In genomic region chr19:38553551-38553950, GRCm38 (mm10) we compare ENCODE assay signal across 22 mouse cellular contexts.
DNase-seq lines count a peak whose midpoint lies in the region; ATAC-seq and TF ChIP-seq lines count a peak whose summit lies in the region.
"Had no signal": no experiment of that assay in that cellular context is flagged by ENCODE, and none has a peak within 500 bp of the region (broad histone marks: within the 10 kb centered on the region; RNA-seq: fewer than 3 reads in every experiment).

No protein-coding gene starts in this region.

- H3K4me2 ChIP-seq in embryonic facial prominence, embryonic 11.5 days (ENCODE audit: low read depth, low read length): no peak overlapping the region
- H3K4me2 ChIP-seq in limb, embryonic 12.5 days: no peak overlapping the region
- no peak overlapping the region for H3K4me2 ChIP-seq in embryonic facial prominence, embryonic 14.5 days (ENCODE audit: low read depth, low read length)
- H3K4me2 ChIP-seq in limb, embryonic 14.5 days (replicated peaks; ENCODE audit: low read depth, low read length, severe bottlenecking): no peak overlapping the region

- peak; percentile 66 for DNase-seq in embryonic facial prominence, embryonic 11.5 days (ENCODE audit: low spot score)
- DNase-seq in embryonic facial prominence, embryonic 10.5 days (ENCODE audit: low spot score): no peak
- DNase-seq in limb, embryonic 10.5 days (ENCODE audit: low spot score): no peak
- peak; percentile 61 for DNase-seq in embryonic facial prominence, embryonic 14.5 days (ENCODE audit: low spot score)
- DNase-seq in limb, embryonic 14.5 days (ENCODE audit: low spot score): peak; percentile 34
- DNase-seq in gastrocnemius, adult 8-10 months (ENCODE audit: low spot score in 2 of 2): no peak
- DNase-seq in thymus, postnatal 4 days: no peak
- DNase-seq: adrenal gland, adult 2 months; adrenal gland, adult 8-10 months; adrenal gland, postnatal 10 days; adrenal gland, postnatal 14 days; adrenal gland, postnatal 25 days; adrenal gland, postnatal 36 days; B cell, adult 2 months; cerebellum, adult 11 months; cerebellum, adult 11-12 months had no signal

- 58% methylated on average over 2 of the region's 2 CpGs for WGBS in embryonic facial prominence, embryonic 11.5 days
- WGBS in embryonic facial prominence, embryonic 10.5 days: 76% methylated on average over 2 of the region's 2 CpGs
- 60% methylated on average over 2 of the region's 2 CpGs for whole genome bisulfite sequencing in limb, embryonic 12.5 days
- WGBS in limb, embryonic 10.5 days: 81% methylated on average over 2 of the region's 2 CpGs
- WGBS in embryonic facial prominence, embryonic 14.5 days: 49% methylated on average over 2 of the region's 2 CpGs
- WGBS in limb, embryonic 14.5 days: 44% methylated on average over 2 of the region's 2 CpGs

- ATAC-seq in embryonic facial prominence, embryonic 11.5 days (replicated peaks; ENCODE audit: insufficient number of reproducible peaks, low FRiP score, low TSS enrichment, low read depth): no peak
- ATAC-seq in limb, embryonic 12.5 days (ENCODE audit: insufficient number of reproducible peaks, insufficient read depth, low FRiP score, low TSS enrichment, low read depth): no peak
- ATAC-seq in embryonic facial prominence, embryonic 14.5 days (ENCODE audit: low read depth): no peak; the same call in 1 of the 2 replicates
- no peak for ATAC-seq in limb, embryonic 14.5 days (ENCODE audit: low FRiP score, low read depth)
- ATAC-seq: activated CD4-positive, CD25-positive, alpha-beta regulatory T cell, adult 4 months; CD4-positive, CD25-positive, alpha-beta regulatory T cell, adult 4 months; Patski had no signal

- no peaks in the 10 kb centered on the region for H3K9me3 ChIP-seq in embryonic facial prominence, embryonic 11.5 days (replicated peaks; ENCODE audit: control insufficient read depth, low read length)
- no peaks in the 10 kb centered on the region for H3K9me3 ChIP-seq in embryonic facial prominence, embryonic 10.5 days
- no peaks in the 10 kb centered on the region for H3K9me3 ChIP-seq in limb, embryonic 12.5 days
- H3K9me3 ChIP-seq in limb, embryonic 10.5 days (replicated peaks): no peaks in the 10 kb centered on the region
- H3K9me3 ChIP-seq in embryonic facial prominence, embryonic 14.5 days (ENCODE audit: control insufficient read depth, low read length): peaks cover 3% of the 10 kb centered on the region; the same call in 1 of the 2 replicates
- peaks cover 6% of the 10 kb centered on the region; the same call in 1 of the 2 replicates for H3K9me3 ChIP-seq in limb, embryonic 14.5 days (ENCODE audit: control insufficient read depth, low read length)
- H3K9me3 ChIP-seq: G1E had no signal

- H3K36me3 ChIP-seq in embryonic facial prominence, embryonic 11.5 days (replicated peaks; ENCODE audit: control insufficient read depth, insufficient read depth, low read depth, low read length): no peaks in the 10 kb centered on the region; the same call in 1 of the 2 replicates
- no peaks in the 10 kb centered on the region for H3K36me3 ChIP-seq in embryonic facial prominence, embryonic 10.5 days (replicated peaks)
- no peaks in the 10 kb centered on the region for H3K36me3 ChIP-seq in limb, embryonic 12.5 days
- no peaks in the 10 kb centered on the region for H3K36me3 ChIP-seq in limb, embryonic 10.5 days
- no peaks in the 10 kb centered on the region for H3K36me3 ChIP-seq in embryonic facial prominence, embryonic 14.5 days (ENCODE audit: control insufficient read depth, insufficient read depth, low read length)
- H3K36me3 ChIP-seq in limb, embryonic 14.5 days (ENCODE audit: control insufficient read depth, insufficient read depth, low read length): no peaks in the 10 kb centered on the region
- H3K36me3 ChIP-seq: G1E had no signal

- no peak overlapping the region for H3K27ac ChIP-seq in embryonic facial prominence, embryonic 11.5 days (replicated peaks; ENCODE audit: low read depth, low read length)
- no peak overlapping the region for H3K27ac ChIP-seq in embryonic facial prominence, embryonic 10.5 days (replicated peaks)
- H3K27ac ChIP-seq in limb, embryonic 12.5 days: 0 out of 2 replicates have a peak overlapping the region, but pooled peaks have one; percentile 8
- no peak overlapping the region for H3K27ac ChIP-seq in limb, embryonic 10.5 days
- H3K27ac ChIP-seq in embryonic facial prominence, embryonic 14.5 days (replicated peaks; ENCODE audit: low read depth, low read length): peak overlapping the region; percentile 33; the same call in 1 of the 2 replicates
- H3K27ac ChIP-seq in limb, embryonic 14.5 days (replicated peaks; ENCODE audit: low read depth, low read length): no peak overlapping the region

- H3K9ac ChIP-seq in embryonic facial prominence, embryonic 11.5 days (replicated peaks; ENCODE audit: low read length): no peak overlapping the region
- H3K9ac ChIP-seq in limb, embryonic 12.5 days (replicated peaks): no peak overlapping the region
- no peak overlapping the region for H3K9ac ChIP-seq in embryonic facial prominence, embryonic 14.5 days (ENCODE audit: low read depth, low read length)
- H3K9ac ChIP-seq in limb, embryonic 14.5 days (ENCODE audit: low read depth, low read length, severe bottlenecking): no peak overlapping the region

- TF ChIP-seq POLR2A in limb, embryonic 14.5 days (IDR thresholded peaks at IDR 0.05; ENCODE audit: borderline replicate concordance, extremely low read depth, insufficient read depth, insufficient read length): no peak

- H3K27me3 ChIP-seq in embryonic facial prominence, embryonic 11.5 days (ENCODE audit: control insufficient read depth, insufficient read depth, low read length): no peaks in the 10 kb centered on the region
- H3K27me3 ChIP-seq in embryonic facial prominence, embryonic 10.5 days (replicated peaks; ENCODE audit: low read depth, poor library complexity, severe bottlenecking): no peaks in the 10 kb centered on the region
- H3K27me3 ChIP-seq in limb, embryonic 12.5 days: no peaks in the 10 kb centered on the region
- H3K27me3 ChIP-seq in limb, embryonic 10.5 days (ENCODE audit: low read depth, poor library complexity, severe bottlenecking): no peaks in the 10 kb centered on the region
- no peaks in the 10 kb centered on the region for H3K27me3 ChIP-seq in embryonic facial prominence, embryonic 14.5 days (replicated peaks; ENCODE audit: control insufficient read depth, insufficient read depth, low read length)
- H3K27me3 ChIP-seq in limb, embryonic 14.5 days (ENCODE audit: control insufficient read depth, insufficient read depth, low read length): no peaks in the 10 kb centered on the region
- H3K27me3 ChIP-seq: CH12.LX, Patski had no signal

- no peak overlapping the region for H3K4me3 ChIP-seq in embryonic facial prominence, embryonic 11.5 days (ENCODE audit: low read depth, low read length)
- H3K4me3 ChIP-seq in embryonic facial prominence, embryonic 10.5 days: no peak overlapping the region
- no peak overlapping the region for H3K4me3 ChIP-seq in limb, embryonic 12.5 days (replicated peaks)
- H3K4me3 ChIP-seq in limb, embryonic 10.5 days: no peak overlapping the region
- no peak overlapping the region for H3K4me3 ChIP-seq in embryonic facial prominence, embryonic 14.5 days (ENCODE audit: low read depth, low read length)
- no peak overlapping the region for H3K4me3 ChIP-seq in limb, embryonic 14.5 days (replicated peaks; ENCODE audit: low read length)

- no peaks in the 10 kb centered on the region for H3K4me1 ChIP-seq in embryonic facial prominence, embryonic 11.5 days (ENCODE audit: control insufficient read depth, insufficient read depth, low read length)
- peaks cover 3% of the 10 kb centered on the region; the same call in 1 of the 2 replicates for H3K4me1 ChIP-seq in embryonic facial prominence, embryonic 10.5 days
- H3K4me1 ChIP-seq in limb, embryonic 12.5 days (replicated peaks): peaks cover 13% of the 10 kb centered on the region
- no peaks in the 10 kb centered on the region for H3K4me1 ChIP-seq in limb, embryonic 10.5 days
- H3K4me1 ChIP-seq in embryonic facial prominence, embryonic 14.5 days (ENCODE audit: control insufficient read depth, insufficient read depth, low read length): no peaks in the 10 kb centered on the region; the same call in 1 of the 2 replicates
- H3K4me1 ChIP-seq in limb, embryonic 14.5 days (ENCODE audit: control insufficient read depth, insufficient read depth, low read length): peaks cover 16% of the 10 kb centered on the region

Comparison
In these comparisons a context has a peak if more than half of its experiments do, and no peak if none do; other contexts are left out.
1. DNase-seq: peak in embryonic facial prominence, embryonic 11.5 days (single experiment), embryonic facial prominence, embryonic 14.5 days (single experiment) and limb, embryonic 14.5 days (single experiment); none in embryonic facial prominence, embryonic 10.5 days (single experiment), limb, embryonic 10.5 days (single experiment), gastrocnemius, adult 8-10 months (0 of 2) and thymus, postnatal 4 days (single experiment).
2. H3K27ac ChIP-seq: peak in limb, embryonic 12.5 days (single experiment) and embryonic facial prominence, embryonic 14.5 days (single experiment); none in embryonic facial prominence, embryonic 11.5 days (single experiment), embryonic facial prominence, embryonic 10.5 days (single experiment), limb, embryonic 10.5 days (single experiment) and limb, embryonic 14.5 days (single experiment).